Mouse (Mus musculus) embryonic facial prominence, embryonic 12.5 days (tissue): ENCODE results near the gene Dtnb. TPM values are rescaled to one million over a fixed set of nuclear protein-coding genes. Genes with fewer than 3 reads are reported as not detected.

ENCODE experiments used
- ATAC-seq: fragments of 200-750 bp; cut with Nextera tagmentation; 2 replicates; pipeline ENCODE4 v1.8.0; 2017; ENCODE audit not compliant: insufficient number of reproducible peaks, insufficient read depth, low FRiP score, low TSS enrichment
- H3K27ac ChIP-seq: fragments of 300-500 bp; sonication (generic); 2 replicates; pipeline ENCODE4 v1.5.1; 2016; ENCODE audit warnings: mild to moderate bottlenecking
- H3K27me3 ChIP-seq: fragments of 300-500 bp; sonication (generic); 2 replicates; pipeline ENCODE4 v1.6.1; 2016; ENCODE audit warnings: mild to moderate bottlenecking, moderate library complexity
- H3K36me3 ChIP-seq: fragments of 300-500 bp; sonication (generic); 2 replicates; pipeline ENCODE4 v1.6.1; 2016; ENCODE audit warnings: mild to moderate bottlenecking
- H3K4me1 ChIP-seq: fragments of 300-500 bp; sonication (generic); 2 replicates; pipeline ENCODE4 v1.6.1; 2016
- H3K4me2 ChIP-seq: fragments of 300-500 bp; sonication (generic); replicated peaks from 2 replicates; pipeline ENCODE4 v1.6.1; 2016; ENCODE audit warnings: mild to moderate bottlenecking, moderate library complexity
- H3K4me3 ChIP-seq: fragments of 300-500 bp; sonication (generic); 2 replicates; pipeline ENCODE4 v1.5.1; 2016; ENCODE audit warnings: mild to moderate bottlenecking
- H3K9ac ChIP-seq: fragments of 300-500 bp; sonication (generic); 2 replicates; pipeline ENCODE4 v1.6.1; 2016; ENCODE audit warnings: mild to moderate bottlenecking, moderate library complexity
- H3K9me3 ChIP-seq: fragments of 300-500 bp; sonication (generic); 2 replicates; pipeline ENCODE4 v1.6.1; 2016; ENCODE audit warnings: mild to moderate bottlenecking, moderate library complexity
- WGBS: fragments of 180-500 bp; shearing (Covaris S2); methylation state at CpG from one replicate; pipeline ENCODE4 v1.1.7; 2016; 5-methylcytosine and 5-hydroxymethylcytosine counted together
- polyA plus RNA-seq: library from polyadenylated mRNA; unstranded; fragments of >200 nt; fragmentation: Nextera tagmentation; extraction: Ambion mirVana; gene quantifications from 2 replicates; pipeline ENCODE4 v1.2.1, GENCODE M21; 2016

Gene Dtnb
- polyA plus RNA-seq, 1 experiment from 2014 or later: 54.8 TPM

- Histone ChIP-seq H3K4me3 (no peak overlapping the region), H3K27me3 (no peaks in the 10 kb centered on the region), H3K36me3 (0 out of 2 replicates have a peak, but pooled peaks cover 6% of the 10 kb centered on the region), H3K4me1 (no peaks in the 10 kb centered on the region), H3K4me2 (no peak overlapping the region), H3K27ac (no peak overlapping the region), H3K9me3 (no peaks in the 10 kb centered on the region), H3K9ac (no peak overlapping the region)
- WGBS: 91% methylated on average over 7 of the region's 7 CpGs
- ATAC-seq: no peak
Observed at GRCm38 (mm10) chr12:3618144-3619020, 46.2 kb downstream of the Dtnb start.

- Histone ChIP-seq H3K4me2 (no peak overlapping the region), H3K27ac (no peak overlapping the region), H3K27me3 (no peaks in the 10 kb centered on the region), H3K4me3 (no peak overlapping the region), H3K36me3 (0 out of 2 replicates have a peak, but pooled peaks cover 5% of the 10 kb centered on the region), H3K9me3 (no peaks in the 10 kb centered on the region), H3K4me1 (no peaks in the 10 kb centered on the region), H3K9ac (no peak overlapping the region)
- 99% methylated on average over 3 of the region's 3 CpGs for WGBS
- no peak for ATAC-seq
Observed at GRCm38 (mm10) chr12:3619021-3619367, 46.8 kb downstream of the Dtnb start.

GRCm38 (mm10) chr12:3626880-3627279 lies 54.7 kb downstream of the Dtnb start:
- 78% methylated on average over 4 of the region's 4 CpGs for WGBS
- no peaks in the 10 kb centered on the region for H3K36me3 ChIP-seq

GRCm38 (mm10) chr12:3641931-3642330 lies 69.8 kb downstream of the Dtnb start:
- ATAC-seq: no peak
- H3K4me2 ChIP-seq: no peak overlapping the region
- H3K27me3 ChIP-seq: no peaks in the 10 kb centered on the region
- no peak overlapping the region for H3K4me3 ChIP-seq
- H3K9me3 ChIP-seq: no peaks in the 10 kb centered on the region
- H3K36me3 ChIP-seq: no peaks in the 10 kb centered on the region
- WGBS: 60% methylated on average over 3 of the region's 3 CpGs
- H3K4me1 ChIP-seq: no peaks in the 10 kb centered on the region
- H3K27ac ChIP-seq: no peak overlapping the region
- no peak overlapping the region for H3K9ac ChIP-seq

More at GRCm38 (mm10) chr12:3626880-3627279, 54.7 kb downstream of the Dtnb start:
- no peak overlapping the region for H3K27ac ChIP-seq
- no peaks in the 10 kb centered on the region for H3K4me1 ChIP-seq
- H3K4me3 ChIP-seq: no peak overlapping the region
- no peaks in the 10 kb centered on the region for H3K9me3 ChIP-seq
- no peak for ATAC-seq
- H3K27me3 ChIP-seq: no peaks in the 10 kb centered on the region
- no peak overlapping the region for H3K4me2 ChIP-seq
- no peak overlapping the region for H3K9ac ChIP-seq

- ATAC-seq: no peak
- no peaks in the 10 kb centered on the region for H3K9me3 ChIP-seq
- WGBS: 80% methylated on average over 7 of the region's 7 CpGs
- no peaks in the 10 kb centered on the region for H3K4me1 ChIP-seq
- H3K9ac ChIP-seq: no peak overlapping the region
- no peak overlapping the region for H3K4me3 ChIP-seq
- no peaks in the 10 kb centered on the region for H3K27me3 ChIP-seq
- no peak overlapping the region for H3K27ac ChIP-seq
- H3K4me2 ChIP-seq: no peak overlapping the region
- H3K36me3 ChIP-seq: peaks cover 11% of the 10 kb centered on the region; the same call in 1 of the 2 replicates
Observed at GRCm38 (mm10) chr12:3656799-3657198, 84.6 kb downstream of the Dtnb start.

GRCm38 (mm10) chr12:3657234-3657633 lies 85.1 kb downstream of the Dtnb start:
- Histone ChIP-seq H3K9ac (no peak overlapping the region), H3K4me3 (no peak overlapping the region), H3K4me2 (no peak overlapping the region), H3K9me3 (no peaks in the 10 kb centered on the region), H3K27me3 (no peaks in the 10 kb centered on the region), H3K27ac (no peak overlapping the region), H3K4me1 (no peaks in the 10 kb centered on the region), H3K36me3 (peaks cover 11% of the 10 kb centered on the region; the same call in 1 of the 2 replicates)
- no peak for ATAC-seq
- 92% methylated on average over 4 of the region's 4 CpGs for WGBS

- Histone ChIP-seq H3K9me3 (no peaks in the 10 kb centered on the region), H3K36me3 (peaks cover 13% of the 10 kb centered on the region; the same call in 1 of the 2 replicates), H3K4me3 (no peak overlapping the region), H3K27ac (no peak overlapping the region), H3K9ac (no peak overlapping the region), H3K4me1 (no peaks in the 10 kb centered on the region), H3K27me3 (no peaks in the 10 kb centered on the region), H3K4me2 (no peak overlapping the region)
- 89% methylated on average over 10 of the region's 10 CpGs for WGBS
- no peak for ATAC-seq
Observed at GRCm38 (mm10) chr12:3657786-3658185, 85.6 kb downstream of the Dtnb start.

GRCm38 (mm10) chr12:3659554-3660311 lies 87.6 kb downstream of the Dtnb start:
- no peak for ATAC-seq
- no peak overlapping the region for H3K4me3 ChIP-seq
- H3K27me3 ChIP-seq: no peaks in the 10 kb centered on the region
- H3K9ac ChIP-seq: no peak overlapping the region
- H3K9me3 ChIP-seq: no peaks in the 10 kb centered on the region
- H3K27ac ChIP-seq: no peak overlapping the region
- H3K36me3 ChIP-seq: peaks cover 14% of the 10 kb centered on the region; the same call in 1 of the 2 replicates
- 89% methylated on average over 4 of the region's 4 CpGs for WGBS
- H3K4me2 ChIP-seq: no peak overlapping the region
- H3K4me1 ChIP-seq: no peaks in the 10 kb centered on the region

- H3K27me3 ChIP-seq: no peaks in the 10 kb centered on the region
- ATAC-seq: no peak
- no peak overlapping the region for H3K4me2 ChIP-seq
- 73% methylated on average over 1 of the region's 1 CpGs for WGBS
- H3K27ac ChIP-seq: no peak overlapping the region
- H3K4me1 ChIP-seq: no peaks in the 10 kb centered on the region
- H3K4me3 ChIP-seq: no peak overlapping the region
- peaks cover 11% of the 10 kb centered on the region; the same call in 1 of the 2 replicates for H3K36me3 ChIP-seq
- H3K9ac ChIP-seq: no peak overlapping the region
- H3K9me3 ChIP-seq: no peaks in the 10 kb centered on the region
Observed at GRCm38 (mm10) chr12:3660985-3661635, 88.9 kb downstream of the Dtnb start.

GRCm38 (mm10) chr12:3662660-3663059 lies 90.5 kb downstream of the Dtnb start:
- Histone ChIP-seq H3K4me1 (no peaks in the 10 kb centered on the region), H3K27ac (no peak overlapping the region), H3K36me3 (peaks cover 11% of the 10 kb centered on the region; the same call in 1 of the 2 replicates), H3K9ac (no peak overlapping the region), H3K4me2 (no peak overlapping the region), H3K27me3 (no peaks in the 10 kb centered on the region), H3K4me3 (no peak overlapping the region), H3K9me3 (no peaks in the 10 kb centered on the region)
- no peak for ATAC-seq

GRCm38 (mm10) chr12:3663386-3663785 lies 91.2 kb downstream of the Dtnb start:
- 89% methylated on average over 7 of the region's 7 CpGs for WGBS
- peaks cover 11% of the 10 kb centered on the region; the same call in 1 of the 2 replicates for H3K36me3 ChIP-seq
- H3K4me3 ChIP-seq: no peak overlapping the region
- H3K9ac ChIP-seq: no peak overlapping the region
- H3K9me3 ChIP-seq: no peaks in the 10 kb centered on the region
- ATAC-seq: no peak
- H3K27ac ChIP-seq: no peak overlapping the region
- no peaks in the 10 kb centered on the region for H3K4me1 ChIP-seq
- no peaks in the 10 kb centered on the region for H3K27me3 ChIP-seq
- no peak overlapping the region for H3K4me2 ChIP-seq
